ENCODE assay signal across 25 mouse cellular contexts in genomic region chr4:32492834-32493233, GRCm38 (mm10).
DNase-seq lines count a peak whose midpoint lies in the region; ATAC-seq lines count a peak whose summit lies in the region.
"Had no signal": no experiment of that assay in that cellular context is flagged by ENCODE, and none has a peak within 500 bp of the region (broad histone marks: within the 10 kb centered on the region; RNA-seq: fewer than 3 reads in every experiment).

No protein-coding gene starts in this region.

- 85% methylated on average over 7 of the region's 7 CpGs for WGBS in midbrain, embryonic 12.5 days
- 87% methylated on average over 7 of the region's 7 CpGs for WGBS in midbrain, embryonic 13.5 days
- 87% methylated on average over 7 of the region's 7 CpGs for WGBS in neural tube, embryonic 13.5 days

- DNase-seq in heart, adult 11 months = peak; percentile 64
- DNase-seq in heart, adult 8-10 months (ENCODE audit: low spot score) = no peak
- peak; percentile 57 for DNase-seq in R1 (ENCODE audit: low read depth, low spot score)
- DNase-seq in left cerebral cortex, postnatal 4 days = no peak
- DNase-seq: adrenal gland, adult 2 months; adrenal gland, postnatal 36 days; B cell, adult 2 months; cerebellum, adult 18-20 months; cerebellum, postnatal 10 days; gastrocnemius, postnatal 14 days; heart, postnatal 4 days; kidney, adult 8-10 months; layer of hippocampus, postnatal 36 days; lung, embryonic 14.5 days; thymus, postnatal 4 days had no signal

- ATAC-seq in midbrain, embryonic 12.5 days (ENCODE audit: low FRiP score, low read depth) = 0 out of 2 replicates have a peak, but pooled peaks have one; percentile 23
- no peak for ATAC-seq in midbrain, embryonic 13.5 days
- ATAC-seq in neural tube, embryonic 13.5 days (ENCODE audit: low read depth) = peak; percentile 55; the same call in 1 of the 2 replicates
- ATAC-seq: intestine, embryonic 16.5 days had no signal

- no peaks in the 10 kb centered on the region for H3K36me3 ChIP-seq in midbrain, embryonic 12.5 days
- no peaks in the 10 kb centered on the region for H3K36me3 ChIP-seq in midbrain, embryonic 13.5 days
- no peaks in the 10 kb centered on the region for H3K36me3 ChIP-seq in neural tube, embryonic 13.5 days
- H3K36me3 ChIP-seq: heart, embryonic 12.5 days; hindbrain, embryonic 13.5 days; limb, embryonic 12.5 days; liver, embryonic 15.5 days had no signal

- no peak overlapping the region for H3K4me2 ChIP-seq in midbrain, embryonic 12.5 days (replicated peaks)
- no peak overlapping the region for H3K4me2 ChIP-seq in midbrain, embryonic 13.5 days (replicated peaks)
- no peak overlapping the region for H3K4me2 ChIP-seq in neural tube, embryonic 13.5 days
- H3K4me2 ChIP-seq: heart, embryonic 12.5 days; hindbrain, embryonic 13.5 days; limb, embryonic 12.5 days; liver, embryonic 15.5 days; lung, embryonic 14.5 days had no signal

- 0 out of 2 replicates have a peak, but pooled peaks cover under 1% of the 10 kb centered on the region for H3K4me1 ChIP-seq in midbrain, embryonic 12.5 days
- peaks cover 3% of the 10 kb centered on the region; the same call in 1 of the 2 replicates for H3K4me1 ChIP-seq in midbrain, embryonic 13.5 days (replicated peaks)
- H3K4me1 ChIP-seq in neural tube, embryonic 13.5 days (replicated peaks) = peaks cover 12% of the 10 kb centered on the region
- H3K4me1 ChIP-seq: liver, embryonic 15.5 days had no signal

- intact Hi-C loops in left cerebral cortex, postnatal 4 days (cut with DNase I) = no loop called here

- 0 out of 2 replicates have a peak, but pooled peaks cover 6% of the 10 kb centered on the region for H3K9me3 ChIP-seq in midbrain, embryonic 12.5 days
- H3K9me3 ChIP-seq in midbrain, embryonic 13.5 days = peaks cover 7% of the 10 kb centered on the region; the same call in 1 of the 2 replicates
- no peaks in the 10 kb centered on the region; the same call in 1 of the 2 replicates for H3K9me3 ChIP-seq in neural tube, embryonic 13.5 days
- H3K9me3 ChIP-seq: limb, embryonic 12.5 days; liver, embryonic 15.5 days had no signal

- H3K4me3 ChIP-seq in midbrain, embryonic 12.5 days = no peak overlapping the region
- no peak overlapping the region for H3K4me3 ChIP-seq in midbrain, embryonic 13.5 days (replicated peaks)
- H3K4me3 ChIP-seq in neural tube, embryonic 13.5 days = no peak overlapping the region
- H3K4me3 ChIP-seq: heart, embryonic 12.5 days; hindbrain, embryonic 13.5 days; limb, embryonic 12.5 days; liver, embryonic 15.5 days had no signal

- no peaks in the 10 kb centered on the region for H3K27me3 ChIP-seq in midbrain, embryonic 12.5 days
- H3K27me3 ChIP-seq in midbrain, embryonic 13.5 days = no peaks in the 10 kb centered on the region
- H3K27me3 ChIP-seq in neural tube, embryonic 13.5 days = no peaks in the 10 kb centered on the region
- H3K27me3 ChIP-seq: heart, embryonic 12.5 days; hindbrain, embryonic 13.5 days; limb, embryonic 12.5 days; liver, embryonic 15.5 days had no signal

- no peak overlapping the region for H3K27ac ChIP-seq in midbrain, embryonic 12.5 days (replicated peaks)
- H3K27ac ChIP-seq in midbrain, embryonic 13.5 days = no peak overlapping the region
- H3K27ac ChIP-seq in neural tube, embryonic 13.5 days (replicated peaks) = no peak overlapping the region
- H3K27ac ChIP-seq: hindbrain, embryonic 13.5 days; kidney, postnatal 0 days; limb, embryonic 12.5 days; liver, embryonic 15.5 days; macrophage had no signal

- no peak overlapping the region for H3K9ac ChIP-seq in midbrain, embryonic 12.5 days (replicated peaks)
- no peak overlapping the region for H3K9ac ChIP-seq in midbrain, embryonic 13.5 days (replicated peaks)
- no peak overlapping the region for H3K9ac ChIP-seq in neural tube, embryonic 13.5 days
- H3K9ac ChIP-seq: heart, embryonic 12.5 days; hindbrain, embryonic 13.5 days; limb, embryonic 12.5 days; liver, embryonic 15.5 days; lung, embryonic 14.5 days had no signal

Comparison
In these comparisons a context has a peak if more than half of its experiments do, and no peak if none do; other contexts are left out.
1. DNase-seq: peak in heart, adult 11 months (single experiment) and R1 (single experiment); none in heart, adult 8-10 months (single experiment) and left cerebral cortex, postnatal 4 days (single experiment).